Mouse (Mus musculus) heart, embryonic 16.5 days (tissue): Measurements from ENCODE around the gene Ap2a2. TPM values are rescaled to one million over a fixed set of nuclear protein-coding genes. Genes with fewer than 3 reads are reported as not detected.

Experiments
- ATAC-seq: fragments of 200-750 bp; cut with Nextera tagmentation; replicated peaks from 2 replicates; pipeline ENCODE4 v1.8.0; 2017; ENCODE audit warnings: moderate number of reproducible peaks; ENCODE audit not compliant: insufficient read depth, low FRiP score; ENCODE audit errors: extremely low read depth
- H3K27ac ChIP-seq: fragments of 300-500 bp; sonication (generic); 2 replicates; pipeline ENCODE4 v1.5.1; 2014; ENCODE audit warnings: mild to moderate bottlenecking, low read length, control low read depth, moderate library complexity
- H3K27me3 ChIP-seq: fragments of 300-500 bp; sonication (generic); 2 replicates; pipeline ENCODE4 v1.6.1; 2014; ENCODE audit warnings: low read length, mixed read lengths; ENCODE audit not compliant: control insufficient read depth, insufficient read depth
- H3K36me3 ChIP-seq: fragments of 300-500 bp; sonication (generic); 2 replicates; pipeline ENCODE4 v1.6.1; 2014; ENCODE audit not compliant: control insufficient read depth, insufficient read depth
- H3K4me1 ChIP-seq: fragments of 300-500 bp; sonication (generic); 2 replicates; pipeline ENCODE4 v1.6.1; 2014; ENCODE audit warnings: low read length, mixed read lengths; ENCODE audit not compliant: control insufficient read depth, insufficient read depth
- H3K4me2 ChIP-seq: fragments of 300-500 bp; sonication (generic); 2 replicates; pipeline ENCODE4 v1.6.1; 2014; ENCODE audit warnings: low read depth, mild to moderate bottlenecking, control low read depth, low read length
- H3K4me3 ChIP-seq: fragments of 300-500 bp; sonication (generic); 2 replicates; pipeline ENCODE4 v1.5.1; 2014; ENCODE audit warnings: mild to moderate bottlenecking, control low read depth, low read length
- H3K9ac ChIP-seq: fragments of 300-500 bp; sonication (generic); 2 replicates; pipeline ENCODE4 v1.6.1; 2014; ENCODE audit warnings: low read length, control low read depth
- H3K9me3 ChIP-seq: fragments of 300-500 bp; sonication (generic); replicated peaks from 2 replicates; pipeline ENCODE4 v1.6.1; 2016; ENCODE audit warnings: low read length; ENCODE audit not compliant: control insufficient read depth
- WGBS: fragments of 180-500 bp; shearing (Covaris S2); extraction: QIAGEN DNeasy Blood & Tissue Kit; methylation state at CpG from one replicate; pipeline ENCODE4 v1.1.7; 2014; 5-methylcytosine and 5-hydroxymethylcytosine counted together
- polyA plus RNA-seq: library from polyadenylated mRNA; unstranded; fragments of >200 nt; fragmentation: Nextera tagmentation; extraction: Ambion mirVana; gene quantifications from 2 replicates; pipeline ENCODE4 v1.2.1, GENCODE M21; 2015

Ap2a2 gene
- polyA plus RNA-seq, 1 experiment from 2014 or later, result 54.9 TPM

- H3K4me1 ChIP-seq, result peaks cover 8% of the 10 kb centered on the region; the same call in 1 of the 2 replicates
- H3K27me3 ChIP-seq, result no peaks in the 10 kb centered on the region
- H3K27ac ChIP-seq, result no peak overlapping the region
- H3K9ac ChIP-seq, result no peak overlapping the region
- H3K9me3 ChIP-seq, result no peaks in the 10 kb centered on the region
- H3K36me3 ChIP-seq, result no peaks in the 10 kb centered on the region
- WGBS, result 86% methylated on average over 9 of the region's 9 CpGs
- H3K4me2 ChIP-seq, result no peak overlapping the region
- H3K4me3 ChIP-seq, result no peak overlapping the region
- no peak for ATAC-seq
These were observed 7.4 kb downstream of the Ap2a2 start for GRCm38 (mm10) chr7:141569283-141569803.

GRCm38 (mm10) chr7:141569916-141570315 is 7.9 kb downstream of the Ap2a2 start:
- Histone ChIP-seq H3K4me2 (no peak overlapping the region), H3K9me3 (no peaks in the 10 kb centered on the region), H3K9ac (no peak overlapping the region), H3K27ac (no peak overlapping the region), H3K36me3 (no peaks in the 10 kb centered on the region), H3K4me1 (peaks cover 2% of the 10 kb centered on the region; the same call in 1 of the 2 replicates), H3K27me3 (no peaks in the 10 kb centered on the region), H3K4me3 (no peak overlapping the region)
- ATAC-seq, result no peak
- 93% methylated on average over 3 of the region's 3 CpGs for WGBS

- no peak overlapping the region for H3K4me3 ChIP-seq
- no peaks in the 10 kb centered on the region for H3K36me3 ChIP-seq
- H3K9me3 ChIP-seq, result no peaks in the 10 kb centered on the region
- no peaks in the 10 kb centered on the region for H3K27me3 ChIP-seq
- H3K4me1 ChIP-seq, result peaks cover 2% of the 10 kb centered on the region; the same call in 1 of the 2 replicates
- no peak for ATAC-seq
- no peak overlapping the region for H3K27ac ChIP-seq
- no peak overlapping the region for H3K4me2 ChIP-seq
- no peak overlapping the region for H3K9ac ChIP-seq
- WGBS, result 85% methylated on average over 4 of the region's 4 CpGs
These were observed 8.8 kb downstream of the Ap2a2 start for GRCm38 (mm10) chr7:141570625-141571295.

- Histone ChIP-seq H3K9me3 (no peaks in the 10 kb centered on the region), H3K4me1 (peaks cover 6% of the 10 kb centered on the region; the same call in 1 of the 2 replicates), H3K27me3 (no peaks in the 10 kb centered on the region), H3K4me2 (no peak overlapping the region), H3K36me3 (no peaks in the 10 kb centered on the region), H3K27ac (no peak overlapping the region), H3K9ac (no peak overlapping the region), H3K4me3 (no peak overlapping the region)
- no peak for ATAC-seq
- WGBS, result 47% methylated on average over 3 of the region's 3 CpGs
These were observed 12.1 kb downstream of the Ap2a2 start for GRCm38 (mm10) chr7:141574041-141574440.

- no peak for ATAC-seq
- Histone ChIP-seq H3K9me3 (no peaks in the 10 kb centered on the region), H3K9ac (no peak overlapping the region), H3K36me3 (no peaks in the 10 kb centered on the region), H3K27me3 (no peaks in the 10 kb centered on the region), H3K4me3 (no peak overlapping the region), H3K4me2 (no peak overlapping the region), H3K27ac (no peak overlapping the region), H3K4me1 (peaks cover 4% of the 10 kb centered on the region; the same call in 1 of the 2 replicates)
- WGBS, result 70% methylated on average over 3 of the region's 3 CpGs
These were observed 13.5 kb downstream of the Ap2a2 start for GRCm38 (mm10) chr7:141575481-141575880.

GRCm38 (mm10) chr7:141577801-141578200 is 15.8 kb downstream of the Ap2a2 start:
- Histone ChIP-seq H3K4me2 (no peak overlapping the region), H3K9me3 (no peaks in the 10 kb centered on the region), H3K9ac (no peak overlapping the region), H3K27me3 (no peaks in the 10 kb centered on the region), H3K4me1 (peaks cover 4% of the 10 kb centered on the region; the same call in 1 of the 2 replicates), H3K36me3 (no peaks in the 10 kb centered on the region), H3K4me3 (no peak overlapping the region), H3K27ac (no peak overlapping the region)
- WGBS, result 90% methylated on average over 3 of the region's 3 CpGs
- ATAC-seq, result no peak

GRCm38 (mm10) chr7:141578511-141578910 is 16.5 kb downstream of the Ap2a2 start:
- no peak for ATAC-seq
- Histone ChIP-seq H3K4me3 (no peak overlapping the region), H3K27ac (no peak overlapping the region), H3K4me1 (peaks cover 4% of the 10 kb centered on the region; the same call in 1 of the 2 replicates), H3K9ac (no peak overlapping the region), H3K27me3 (no peaks in the 10 kb centered on the region), H3K4me2 (no peak overlapping the region), H3K36me3 (no peaks in the 10 kb centered on the region), H3K9me3 (no peaks in the 10 kb centered on the region)
- WGBS, result 95% methylated on average over 1 of the region's 1 CpGs

GRCm38 (mm10) chr7:141578943-141579342 is 17.0 kb downstream of the Ap2a2 start:
- H3K4me2 ChIP-seq, result no peak overlapping the region
- H3K9ac ChIP-seq, result no peak overlapping the region
- H3K4me3 ChIP-seq, result no peak overlapping the region
- H3K4me1 ChIP-seq, result peaks cover 4% of the 10 kb centered on the region; the same call in 1 of the 2 replicates
- H3K27ac ChIP-seq, result no peak overlapping the region
- no peaks in the 10 kb centered on the region for H3K9me3 ChIP-seq
- H3K27me3 ChIP-seq, result no peaks in the 10 kb centered on the region
- no peak for ATAC-seq
- WGBS, result 95% methylated on average over 2 of the region's 2 CpGs
- H3K36me3 ChIP-seq, result no peaks in the 10 kb centered on the region

GRCm38 (mm10) chr7:141581323-141581722 is 19.4 kb downstream of the Ap2a2 start:
- H3K9me3 ChIP-seq, result no peaks in the 10 kb centered on the region
- H3K27ac ChIP-seq, result no peak overlapping the region
- no peak overlapping the region for H3K4me2 ChIP-seq
- H3K4me3 ChIP-seq, result no peak overlapping the region
- H3K9ac ChIP-seq, result no peak overlapping the region
- H3K27me3 ChIP-seq, result no peaks in the 10 kb centered on the region
- 73% methylated on average over 7 of the region's 7 CpGs for WGBS
- ATAC-seq, result no peak
- no peaks in the 10 kb centered on the region for H3K36me3 ChIP-seq
- H3K4me1 ChIP-seq, result peaks cover 2% of the 10 kb centered on the region; the same call in 1 of the 2 replicates
